Mouse (Mus musculus) heart, embryonic 14.5 days (tissue): ENCODE measurements around the gene H3f3a. TPM values are rescaled to one million over a fixed set of nuclear protein-coding genes. Genes with fewer than 3 reads are reported as not detected.

Source experiments
- ATAC-seq: fragments of 200-750 bp; cut with Nextera tagmentation; 2 replicates; pipeline ENCODE4 v1.8.0; 2017; ENCODE audit warnings: low read depth, moderate TSS enrichment; ENCODE audit not compliant: insufficient number of reproducible peaks, insufficient read depth, low FRiP score
- H3K27ac ChIP-seq, 2 experiments: fragments of 200-500 bp in 1 of 2; fragments of 300-500 bp in 1 of 2; sonication (generic) in 1 of 2; replicated peaks in 1 of 2; 2 replicates each; pipeline ENCODE4 v1.5.1; 2012 to 2014; ENCODE audit warnings: low read depth in 2 of 2, low read length in 2 of 2, control low read depth in 1 of 2, mild to moderate bottlenecking in 1 of 2, mixed read lengths in 1 of 2; ENCODE audit not compliant: control insufficient read depth in 1 of 2, insufficient read depth in 1 of 2
- H3K27me3 ChIP-seq: fragments of 300-500 bp; sonication (generic); 2 replicates; pipeline ENCODE4 v1.6.1; 2014; ENCODE audit warnings: mild to moderate bottlenecking, low read length, control low read depth; ENCODE audit not compliant: control insufficient read depth, insufficient read depth
- H3K36me3 ChIP-seq: fragments of 300-500 bp; sonication (generic); 2 replicates; pipeline ENCODE4 v1.6.1; 2014; ENCODE audit warnings: mild to moderate bottlenecking, control low read depth, low read length, mixed read lengths; ENCODE audit not compliant: control insufficient read depth, insufficient read depth
- H3K4me1 ChIP-seq, 2 experiments: fragments of 200-500 bp in 1 of 2; fragments of 300-500 bp in 1 of 2; sonication (generic) in 1 of 2; 2 replicates each; pipeline ENCODE4 v1.6.1; 2012 to 2014; ENCODE audit warnings: low read length in 2 of 2, control low read depth in 1 of 2, mixed read lengths in 1 of 2; ENCODE audit not compliant: control insufficient read depth in 2 of 2, insufficient read depth in 2 of 2
- H3K4me2 ChIP-seq: fragments of 300-500 bp; sonication (generic); 2 replicates; pipeline ENCODE4 v1.6.1; 2014; ENCODE audit warnings: mild to moderate bottlenecking, low read length
- H3K4me3 ChIP-seq, 2 experiments: fragments of 200-500 bp in 1 of 2; fragments of 300-500 bp in 1 of 2; sonication (generic) in 1 of 2; 2 replicates each; pipeline ENCODE4 v1.5.1; 2012 to 2014; ENCODE audit warnings: low read length in 2 of 2, mild to moderate bottlenecking in 2 of 2, control low read depth in 1 of 2, low read depth in 1 of 2, moderate library complexity in 1 of 2; ENCODE audit not compliant: control insufficient read depth in 1 of 2, insufficient read depth in 1 of 2
- H3K9ac ChIP-seq: fragments of 300-500 bp; sonication (generic); 2 replicates; pipeline ENCODE4 v1.6.1; 2014; ENCODE audit warnings: mild to moderate bottlenecking, low read length
- H3K9me3 ChIP-seq: fragments of 300-500 bp; sonication (generic); 2 replicates; pipeline ENCODE4 v1.6.1; 2016; ENCODE audit warnings: low read length, control low read depth; ENCODE audit not compliant: control insufficient read depth
- WGBS: fragments of 180-500 bp; shearing (Covaris S2); extraction: QIAGEN DNeasy Blood & Tissue Kit; methylation state at CpG from one replicate; pipeline ENCODE4 v1.1.7; 2014; 5-methylcytosine and 5-hydroxymethylcytosine counted together
- polyA plus RNA-seq: library from polyadenylated mRNA; unstranded; fragments of >200 nt; fragmentation: Nextera tagmentation; extraction: Ambion mirVana; gene quantifications from 2 replicates; pipeline ENCODE4 v1.2.1, GENCODE M21; 2014

H3f3a gene
- polyA plus RNA-seq, 1 experiment from 2014 or later: 1,827 TPM

DNA sequence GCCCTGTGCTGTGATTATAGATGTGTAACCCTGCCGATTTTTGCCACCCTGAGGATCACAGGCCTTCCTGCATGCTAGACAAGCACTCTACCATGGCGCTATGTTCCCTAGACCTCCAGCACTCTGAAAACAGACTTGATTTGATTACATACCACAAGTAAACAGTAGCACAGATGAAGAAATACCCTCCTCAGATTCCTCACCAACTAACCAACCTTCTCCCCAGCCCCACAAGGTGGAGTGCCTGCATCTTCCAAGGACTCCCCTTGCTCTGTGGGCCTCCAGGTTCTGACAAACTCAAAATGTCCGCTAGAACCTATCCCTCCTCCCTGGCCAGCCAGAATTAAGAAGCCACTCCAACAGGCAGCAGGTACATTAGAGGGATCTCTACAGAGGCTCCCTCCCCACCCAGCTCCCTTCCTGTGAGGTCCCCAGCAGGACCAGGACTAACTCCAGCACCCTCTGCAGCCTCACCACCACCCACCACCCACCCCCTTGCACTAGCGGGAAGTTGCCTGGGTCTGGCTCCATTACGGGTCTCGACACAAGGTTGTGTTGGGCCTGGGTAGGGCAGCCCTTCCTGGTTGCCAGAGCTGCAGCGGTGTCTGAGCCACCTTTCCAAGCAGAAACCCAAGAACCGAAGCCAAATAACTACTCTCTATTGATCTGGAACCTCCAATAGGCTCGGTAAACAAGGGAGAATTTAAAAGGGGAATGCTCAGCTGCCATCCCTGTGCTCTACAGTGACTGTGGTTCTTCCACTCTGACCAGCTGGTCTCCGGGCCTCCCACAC is 46.0 kb downstream of the H3f3a start:
- Histone ChIP-seq H3K4me1 (peaks cover 8 to 20% of the 10 kb centered on the region in 2 experiments; a peak in 2 of 4 replicates), H3K9ac (peak overlapping the region; percentile 84), H3K4me3 (peak overlapping the region; percentile 57 to 59), H3K4me2 (peak overlapping the region; percentile 80), H3K9me3 (no peaks in the 10 kb centered on the region), H3K36me3 (no peaks in the 10 kb centered on the region), H3K27ac (peak overlapping the region; percentile 41 to 71), H3K27me3 (peaks cover 8% of the 10 kb centered on the region; the same call in 1 of the 2 replicates)
- WGBS: 18% methylated on average over 10 of the region's 10 CpGs
- no peak for ATAC-seq

DNA sequence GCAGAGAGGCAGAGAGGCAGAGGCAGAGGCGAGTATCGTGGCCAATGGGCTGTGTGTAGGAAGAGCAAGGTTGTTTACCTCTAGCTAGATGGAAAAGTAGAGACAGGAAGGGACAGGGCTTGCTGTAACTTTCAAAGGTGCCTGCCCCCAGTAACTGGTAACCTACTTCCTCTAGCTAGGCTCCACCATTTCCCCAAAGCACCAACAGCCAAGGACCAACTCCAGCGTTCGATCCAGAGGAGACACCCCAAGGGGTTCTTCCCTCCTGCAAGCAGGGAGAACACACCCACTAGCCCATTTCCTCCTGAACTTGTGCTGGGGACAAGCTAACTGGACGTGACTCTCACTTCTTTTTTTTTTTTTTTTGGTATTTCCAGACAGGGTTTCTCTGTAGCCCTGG is 47.2 kb downstream of the H3f3a start:
- H3K4me2 ChIP-seq: no peak overlapping the region
- no peaks in the 10 kb centered on the region for H3K9me3 ChIP-seq
- no peak overlapping the region for H3K27ac ChIP-seq
- no peaks in the 10 kb centered on the region for H3K36me3 ChIP-seq
- peaks cover 5 to 20% of the 10 kb centered on the region in 2 experiments; a peak in 2 of 4 replicates for H3K4me1 ChIP-seq
- no peak overlapping the region for H3K4me3 ChIP-seq
- H3K27me3 ChIP-seq: peaks cover 12% of the 10 kb centered on the region; the same call in 1 of the 2 replicates
- H3K9ac ChIP-seq: no peak overlapping the region
- 54% methylated on average over 5 of the region's 5 CpGs for WGBS
- no peak for ATAC-seq

DNA sequence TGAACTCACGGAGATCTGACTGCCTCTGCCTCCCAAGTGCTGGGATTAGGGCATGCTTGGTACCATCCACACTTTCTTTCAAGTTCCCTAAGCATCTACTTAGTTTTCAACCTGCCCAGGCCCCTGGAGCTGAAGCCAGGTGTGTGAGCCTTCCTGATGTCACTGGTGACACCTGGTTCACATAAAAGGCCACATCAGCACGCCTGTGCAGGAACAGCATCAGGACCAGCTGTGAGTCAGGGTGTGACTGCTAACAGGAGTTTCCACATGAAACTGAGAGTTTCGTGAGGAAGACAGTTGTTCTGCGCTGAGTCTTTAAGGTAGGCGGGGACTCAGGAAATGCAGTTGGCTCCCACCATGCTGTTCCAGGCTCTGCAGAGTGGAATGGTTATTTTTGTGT is 48.4 kb downstream of the H3f3a start:
- Histone ChIP-seq H3K9ac (no peak overlapping the region), H3K4me2 (no peak overlapping the region), H3K4me3 (no peak overlapping the region), H3K9me3 (no peaks in the 10 kb centered on the region), H3K27ac (no peak overlapping the region), H3K36me3 (no peaks in the 10 kb centered on the region), H3K27me3 (peaks cover 12% of the 10 kb centered on the region; the same call in 1 of the 2 replicates), H3K4me1 (peaks cover 4 to 20% of the 10 kb centered on the region in 2 experiments; a peak in 2 of 4 replicates)
- WGBS: 82% methylated on average over 5 of the region's 5 CpGs
- ATAC-seq: no peak

DNA sequence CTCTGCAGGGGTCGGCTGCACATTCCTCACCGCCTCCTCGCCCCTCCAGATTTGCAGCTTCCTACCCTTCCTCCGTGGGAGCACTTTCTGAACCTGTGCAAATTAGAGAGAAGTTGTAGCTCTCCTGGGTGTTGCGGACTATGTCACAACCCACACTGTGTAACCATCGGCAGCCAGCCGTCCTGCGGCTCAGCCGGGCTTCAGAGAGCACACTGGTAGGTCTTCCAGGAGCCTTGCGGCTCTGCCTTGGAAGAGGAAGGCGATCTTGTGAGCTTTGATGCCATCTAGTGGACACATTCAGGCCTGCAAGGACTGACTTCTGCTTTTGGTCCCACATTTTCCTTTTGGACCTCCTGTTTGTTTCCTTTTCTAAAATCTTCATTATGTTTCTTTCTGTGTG is 49.9 kb downstream of the H3f3a start:
- peak overlapping the region; percentile 72 for H3K9ac ChIP-seq

DNA sequence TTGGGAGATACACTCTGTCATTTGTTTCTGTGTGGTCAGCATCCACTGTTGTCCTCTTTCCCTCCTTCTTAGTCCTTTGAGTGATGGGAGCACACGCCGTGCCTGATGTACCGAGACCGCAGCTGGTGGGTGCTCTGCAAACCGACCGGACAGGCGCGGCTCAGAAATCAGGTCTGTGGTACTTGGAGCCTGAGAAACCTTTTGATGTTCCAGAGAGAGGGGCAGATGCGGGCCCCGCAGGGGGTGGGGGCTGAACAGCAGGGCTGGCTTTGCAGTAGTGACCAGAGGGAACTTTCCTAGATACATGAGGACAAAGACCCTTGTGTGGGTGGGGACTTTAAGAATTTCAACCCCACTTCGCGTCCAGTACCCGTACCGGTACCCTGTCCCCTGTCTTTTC is 50.4 kb downstream of the H3f3a start:
- H3K36me3 ChIP-seq: no peaks in the 10 kb centered on the region
- H3K9me3 ChIP-seq: no peaks in the 10 kb centered on the region
- H3K4me1 ChIP-seq: peaks cover 4 to 13% of the 10 kb centered on the region in 2 experiments; a peak in 2 of 4 replicates
- H3K4me3 ChIP-seq: peak overlapping the region; percentile 42 to 46
- no peak for ATAC-seq
- peaks cover 12% of the 10 kb centered on the region; the same call in 1 of the 2 replicates for H3K27me3 ChIP-seq
- 7% methylated on average over 14 of the region's 14 CpGs for WGBS
- H3K9ac ChIP-seq: peak overlapping the region; percentile 72
- H3K4me2 ChIP-seq: peak overlapping the region; percentile 97
- H3K27ac ChIP-seq: no peak overlapping the region

More for the DNA sequence above, 49.9 kb downstream of the H3f3a start:
- no peaks in the 10 kb centered on the region for H3K9me3 ChIP-seq
- H3K4me3 ChIP-seq: peak overlapping the region; percentile 42 to 46
- ATAC-seq: no peak; the same call in 1 of the 2 replicates
- no peaks in the 10 kb centered on the region for H3K36me3 ChIP-seq
- H3K4me2 ChIP-seq: peak overlapping the region; percentile 97
- H3K27ac ChIP-seq: no peak overlapping the region
- WGBS: 0% methylated on average over 11 of the region's 11 CpGs
- peaks cover 12% of the 10 kb centered on the region; the same call in 1 of the 2 replicates for H3K27me3 ChIP-seq
- H3K4me1 ChIP-seq: peaks cover 4 to 17% of the 10 kb centered on the region in 2 experiments; a peak in 2 of 4 replicates

DNA sequence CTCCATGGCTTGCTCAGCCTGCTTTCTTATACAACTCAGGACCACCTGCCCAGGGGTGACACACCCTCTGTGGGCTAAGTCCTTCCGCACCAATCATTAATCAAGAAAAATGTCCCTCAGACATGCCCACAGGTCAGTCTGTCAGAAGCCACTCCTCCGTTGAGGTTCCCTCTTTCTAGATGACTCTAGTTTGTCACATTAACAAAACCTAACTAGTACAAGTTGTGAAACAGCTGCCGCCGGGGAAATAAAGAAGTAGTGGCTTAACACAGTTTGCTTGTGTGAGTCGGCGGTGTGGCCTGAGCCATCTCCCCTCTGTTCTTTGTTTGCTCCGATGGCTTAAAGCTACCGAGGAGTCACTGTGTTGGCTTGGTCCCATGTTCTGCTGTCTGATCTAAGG is 51.1 kb downstream of the H3f3a start:
- H3K9me3 ChIP-seq: no peaks in the 10 kb centered on the region
- H3K27me3 ChIP-seq: peaks cover 12% of the 10 kb centered on the region; the same call in 1 of the 2 replicates
- no peaks in the 10 kb centered on the region for H3K36me3 ChIP-seq
- H3K4me1 ChIP-seq: peaks cover 1 to 10% of the 10 kb centered on the region in 2 experiments; a peak in 2 of 4 replicates
- 73% methylated on average over 8 of the region's 8 CpGs for WGBS
- H3K4me3 ChIP-seq: no peak overlapping the region
- ATAC-seq: no peak
- no peak overlapping the region for H3K27ac ChIP-seq
- no peak overlapping the region for H3K9ac ChIP-seq
- H3K4me2 ChIP-seq: no peak overlapping the region

DNA sequence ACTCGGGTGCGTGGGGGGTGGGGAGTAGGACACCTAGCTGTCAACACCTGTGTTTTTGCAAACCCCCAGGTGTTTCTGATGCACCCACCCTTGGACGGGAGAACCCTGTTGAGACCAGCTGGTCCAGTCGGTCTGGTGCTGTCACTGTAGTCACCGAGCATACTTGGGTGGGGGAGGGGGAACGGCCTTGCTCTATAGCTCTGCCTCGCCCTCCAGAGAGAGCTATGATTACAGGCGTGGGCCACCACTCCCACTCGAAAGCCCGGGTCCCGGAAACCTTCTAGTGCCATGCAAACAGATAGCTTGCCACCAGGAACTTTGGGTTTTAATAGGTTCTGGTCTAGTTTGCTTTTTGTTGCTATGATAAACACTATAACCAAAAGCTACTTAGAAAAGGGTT is 51.6 kb downstream of the H3f3a start:
- Histone ChIP-seq H3K4me1 (peaks cover 0 to 7% of the 10 kb centered on the region in 2 experiments; a peak in 1 of 4 replicates), H3K27me3 (peaks cover 12% of the 10 kb centered on the region; the same call in 1 of the 2 replicates), H3K9me3 (no peaks in the 10 kb centered on the region), H3K4me3 (no peak overlapping the region), H3K27ac (no peak overlapping the region), H3K4me2 (no peak overlapping the region), H3K9ac (no peak overlapping the region), H3K36me3 (no peaks in the 10 kb centered on the region)
- no peak; the same call in 1 of the 2 replicates for ATAC-seq
- 69% methylated on average over 11 of the region's 11 CpGs for WGBS
